Mouse (Mus musculus): ENCODE measurements around the gene Mbl2. TPM values are rescaled to one million over a fixed set of nuclear protein-coding genes. Genes with fewer than 3 reads are reported as not detected.
"Not testable (repeated sequence)": the region's sequence is repeated elsewhere in the genome, so short reads cannot be mapped to it uniquely, and the experiment has no call there.

Gene Mbl2
- polyA plus RNA-seq, 1 experiment: not detected

DNA sequence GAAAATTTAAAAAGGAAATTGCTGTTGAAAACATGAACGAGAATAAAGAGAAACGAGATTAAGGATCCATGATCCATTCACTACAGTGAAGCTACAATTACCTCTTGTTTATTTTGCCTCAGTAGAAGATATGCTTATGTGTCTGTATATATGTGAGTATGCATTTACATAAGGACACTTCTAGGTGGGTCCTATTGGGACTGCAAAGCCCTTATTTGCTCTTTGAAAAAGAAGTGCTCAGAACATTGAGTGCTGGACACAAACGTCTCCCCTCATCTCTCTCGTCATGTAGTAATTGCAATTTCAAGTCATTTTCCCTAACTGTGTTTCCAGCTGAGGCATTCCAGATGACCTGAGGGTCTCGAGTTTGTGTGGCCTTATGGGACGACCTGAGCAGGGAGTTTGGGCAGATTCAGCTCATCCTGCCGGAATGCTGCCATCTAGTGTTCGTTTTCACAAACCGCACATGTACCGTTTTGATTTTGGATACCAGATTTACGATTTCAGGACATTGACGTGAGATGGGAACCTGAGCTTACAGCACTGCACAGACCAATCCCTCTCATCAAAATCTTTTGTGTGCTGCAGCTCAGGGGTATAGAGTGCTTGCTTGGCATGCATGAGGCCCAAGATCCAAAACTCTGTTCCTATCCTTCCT lies 27.5 kb upstream of the Mbl2 start:
- Histone ChIP-seq H3K27me3 (ENCODE audit: control insufficient read depth, insufficient read depth, insufficient read length) (no peaks in the 10 kb centered on the region), H3K4me3 (ENCODE audit: insufficient read depth, poor library complexity, severe bottlenecking) (no peak overlapping the region), H3K36me3 (ENCODE audit: control insufficient read depth, insufficient read depth) (no peaks in the 10 kb centered on the region), H3K79me3 (ENCODE audit: low read depth) (no peaks in the 10 kb centered on the region), H3K79me2 (ENCODE audit: control insufficient read depth, insufficient read depth) (no peaks in the 10 kb centered on the region), H3ac (ENCODE audit: control insufficient read depth, insufficient read length, low read depth) (no peak overlapping the region)
- no peak for TF ChIP-seq USF1 (IDR thresholded peaks at IDR 0.05; ENCODE audit: low read depth)
- TF ChIP-seq CEBPB (IDR thresholded peaks at IDR 0.05; ENCODE audit: low read depth): no peak
- no peak for TF ChIP-seq FOSL1 (IDR thresholded peaks at IDR 0.05; ENCODE audit: insufficient read depth, low read length, poor library complexity, severe bottlenecking)
- TF ChIP-seq CTCF (IDR thresholded peaks at IDR 0.05; ENCODE audit: control insufficient read depth, insufficient read depth, insufficient read length): peak; percentile 55
- no peak for TF ChIP-seq MYOD1 (IDR thresholded peaks at IDR 0.05; ENCODE audit: control insufficient read depth, insufficient read length, low read depth)

DNA sequence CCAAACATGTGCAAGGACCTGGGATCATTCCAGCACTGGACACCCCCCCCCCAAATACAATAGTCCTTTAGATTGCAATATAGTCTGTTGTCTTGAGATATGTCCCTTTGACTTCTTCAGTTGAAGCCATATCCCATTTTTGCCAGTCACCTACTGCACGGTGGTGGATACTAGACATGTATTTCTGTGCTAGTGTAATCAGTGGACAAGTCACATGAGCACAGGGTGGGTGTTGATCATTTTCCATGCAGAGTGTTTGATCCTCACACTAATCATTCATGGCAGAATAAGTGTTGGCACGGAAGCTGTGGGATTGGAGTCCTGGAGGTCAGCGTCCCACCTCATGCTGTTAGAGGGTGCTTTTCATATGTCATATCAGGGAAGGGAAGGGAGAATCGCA lies 26.9 kb upstream of the Mbl2 start:
- no peaks in the 10 kb centered on the region for H3K36me3 ChIP-seq (ENCODE audit: control insufficient read depth, insufficient read depth)
- no peak overlapping the region for H3K4me3 ChIP-seq (ENCODE audit: insufficient read depth, poor library complexity, severe bottlenecking)
- no peaks in the 10 kb centered on the region for H3K27me3 ChIP-seq (ENCODE audit: control insufficient read depth, insufficient read depth, insufficient read length)
- no peak overlapping the region for H3ac ChIP-seq (ENCODE audit: control insufficient read depth, insufficient read length, low read depth)
- H3K79me2 ChIP-seq (ENCODE audit: control insufficient read depth, insufficient read depth): no peaks in the 10 kb centered on the region
- TF ChIP-seq MYOD1 (IDR thresholded peaks at IDR 0.05; ENCODE audit: control insufficient read depth, insufficient read length, low read depth) (no peak), MAX (IDR thresholded peaks at IDR 0.05) (no peak), CTCF (IDR thresholded peaks at IDR 0.05; ENCODE audit: control insufficient read depth, insufficient read depth, insufficient read length) (no peak), FOSL1 (IDR thresholded peaks at IDR 0.05; ENCODE audit: insufficient read depth, low read length, poor library complexity, severe bottlenecking) (no peak), USF1 (IDR thresholded peaks at IDR 0.05; ENCODE audit: low read depth) (no peak), MYOG (IDR thresholded peaks at IDR 0.05; ENCODE audit: control insufficient read depth, extremely low read depth, insufficient read length) (no peak), CEBPB (IDR thresholded peaks at IDR 0.05; ENCODE audit: low read depth) (no peak)
- H3K79me3 ChIP-seq (ENCODE audit: low read depth): no peaks in the 10 kb centered on the region

DNA sequence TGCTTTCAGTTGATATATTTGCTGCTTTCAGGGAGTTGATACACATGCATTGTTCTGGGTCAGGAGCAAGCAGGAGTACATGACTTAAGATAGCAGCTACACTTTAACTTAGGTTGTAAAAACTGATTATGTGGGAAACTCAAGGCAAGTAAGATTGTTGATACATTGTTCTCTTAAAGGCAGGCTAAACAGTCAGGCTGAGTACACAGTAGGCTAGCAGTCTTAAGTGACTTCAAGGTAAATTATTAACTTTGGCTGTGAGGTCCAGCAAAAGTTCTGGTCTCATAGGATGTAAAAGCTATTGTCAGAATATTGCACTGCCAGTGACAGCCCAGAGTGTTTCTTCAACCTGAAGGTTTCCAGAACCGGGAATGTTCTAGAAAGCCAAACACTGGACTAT lies 25.8 kb upstream of the Mbl2 start:
- no peak for TF ChIP-seq MYOD1 (IDR thresholded peaks at IDR 0.05; ENCODE audit: control insufficient read depth, insufficient read length, low read depth)
- TF ChIP-seq MAX (IDR thresholded peaks at IDR 0.05): no peak
- TF ChIP-seq USF1 (IDR thresholded peaks at IDR 0.05; ENCODE audit: low read depth): no peak
- no peak for TF ChIP-seq MYOG (IDR thresholded peaks at IDR 0.05; ENCODE audit: control insufficient read depth, extremely low read depth, insufficient read length)
- no peak for TF ChIP-seq FOSL1 (IDR thresholded peaks at IDR 0.05; ENCODE audit: insufficient read depth, low read length, poor library complexity, severe bottlenecking)
- TF ChIP-seq CTCF (IDR thresholded peaks at IDR 0.05; ENCODE audit: control insufficient read depth, insufficient read depth, insufficient read length): no peak
- no peak for TF ChIP-seq CEBPB (IDR thresholded peaks at IDR 0.05; ENCODE audit: low read depth)
- Histone ChIP-seq H3ac (ENCODE audit: control insufficient read depth, insufficient read length, low read depth) (no peak overlapping the region), H3K4me3 (ENCODE audit: insufficient read depth, poor library complexity, severe bottlenecking) (no peak overlapping the region), H3K79me3 (ENCODE audit: low read depth) (no peaks in the 10 kb centered on the region), H3K27me3 (ENCODE audit: control insufficient read depth, insufficient read depth, insufficient read length) (no peaks in the 10 kb centered on the region), H3K79me2 (ENCODE audit: control insufficient read depth, insufficient read depth) (no peaks in the 10 kb centered on the region), H3K36me3 (ENCODE audit: control insufficient read depth, insufficient read depth) (no peaks in the 10 kb centered on the region)

GRCm38 (mm10) chr19:30209006-30209405 lies 23.7 kb upstream of the Mbl2 start:
- H3K4me3 ChIP-seq (ENCODE audit: insufficient read depth, poor library complexity, severe bottlenecking); H3K79me3 ChIP-seq (ENCODE audit: low read depth): not testable (repeated sequence)

DNA sequence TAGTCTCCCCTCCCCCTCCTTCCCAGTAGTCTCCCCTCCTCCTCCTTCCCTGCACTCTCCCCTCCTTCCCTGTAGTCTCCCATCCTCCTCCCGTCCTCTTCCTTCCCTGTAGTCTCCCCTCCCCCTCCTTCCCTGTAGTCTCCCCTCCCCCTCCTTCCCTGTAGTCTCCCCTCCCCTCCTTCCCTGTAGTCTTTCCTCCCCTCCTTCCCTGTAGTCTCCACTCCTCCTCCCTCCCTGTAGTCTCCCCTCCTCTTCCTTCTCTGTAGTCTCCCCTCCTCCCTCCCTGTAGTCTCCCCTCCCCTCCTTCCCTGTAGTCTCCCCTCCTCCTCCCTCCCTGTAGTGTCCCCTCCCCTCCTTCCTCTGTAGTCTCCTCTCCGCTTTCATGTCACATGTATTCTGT lies 18.7 kb upstream of the Mbl2 start:
- Histone ChIP-seq H3K27me3 (ENCODE audit: control insufficient read depth, insufficient read depth, insufficient read length) (peaks cover 14% of the 10 kb centered on the region), H3K4me3 (ENCODE audit: insufficient read depth, poor library complexity, severe bottlenecking) (no peak overlapping the region), H3K36me3 (ENCODE audit: control insufficient read depth, insufficient read depth) (no peaks in the 10 kb centered on the region), H3ac (ENCODE audit: control insufficient read depth, insufficient read length, low read depth) (no peak overlapping the region), H3K79me2 (ENCODE audit: control insufficient read depth, insufficient read depth) (no peaks in the 10 kb centered on the region), H3K79me3 (ENCODE audit: low read depth) (no peaks in the 10 kb centered on the region)
- TF ChIP-seq MYOD1 (IDR thresholded peaks at IDR 0.05; ENCODE audit: control insufficient read depth, insufficient read length, low read depth) (no peak), CTCF (IDR thresholded peaks at IDR 0.05; ENCODE audit: control insufficient read depth, insufficient read depth, insufficient read length) (no peak), USF1 (IDR thresholded peaks at IDR 0.05; ENCODE audit: low read depth) (no peak), CEBPB (IDR thresholded peaks at IDR 0.05; ENCODE audit: low read depth) (no peak), MYOG (IDR thresholded peaks at IDR 0.05; ENCODE audit: control insufficient read depth, extremely low read depth, insufficient read length) (no peak), MAX (IDR thresholded peaks at IDR 0.05) (no peak), FOSL1 (IDR thresholded peaks at IDR 0.05; ENCODE audit: insufficient read depth, low read length, poor library complexity, severe bottlenecking) (no peak)

More at GRCm38 (mm10) chr19:30209006-30209405, 23.7 kb upstream of the Mbl2 start:
- not testable (repeated sequence) for H3K36me3 ChIP-seq (ENCODE audit: control insufficient read depth, insufficient read depth); H3K79me2 ChIP-seq (ENCODE audit: control insufficient read depth, insufficient read depth); H3ac ChIP-seq (ENCODE audit: control insufficient read depth, insufficient read length, low read depth); H3K27me3 ChIP-seq (ENCODE audit: control insufficient read depth, insufficient read depth, insufficient read length)

GRCm38 (mm10) chr19:30215736-30216135 lies 17.0 kb upstream of the Mbl2 start:
- not testable (repeated sequence) for H3ac ChIP-seq (ENCODE audit: control insufficient read depth, insufficient read length, low read depth); H3K36me3 ChIP-seq (ENCODE audit: control insufficient read depth, insufficient read depth); H3K79me3 ChIP-seq (ENCODE audit: low read depth); H3K4me3 ChIP-seq (ENCODE audit: insufficient read depth, poor library complexity, severe bottlenecking); H3K79me2 ChIP-seq (ENCODE audit: control insufficient read depth, insufficient read depth)
- H3K27me3 ChIP-seq (ENCODE audit: control insufficient read depth, insufficient read depth, insufficient read length): peaks cover 14% of the 10 kb centered on the region

Data from C2C12 (cell line).